Mouse (Mus musculus) heart, embryonic 14.5 days (tissue): ENCODE results near the gene Hist1h2ba. TPM values are rescaled to one million over a fixed set of nuclear protein-coding genes. Genes with fewer than 3 reads are reported as not detected.
A peak's percentile ranks its signal among the peaks of the same experiment; 100 is the strongest.

ENCODE experiments used
- ATAC-seq: fragments of 200-750 bp; cut with Nextera tagmentation; 2 replicates; pipeline ENCODE4 v1.8.0; 2017; ENCODE audit warnings: low read depth, moderate TSS enrichment; ENCODE audit not compliant: insufficient number of reproducible peaks, insufficient read depth, low FRiP score
- H3K27ac ChIP-seq, 2 experiments: fragments of 200-500 bp in 1 of 2; fragments of 300-500 bp in 1 of 2; sonication (generic) in 1 of 2; replicated peaks in 1 of 2; 2 replicates each; pipeline ENCODE4 v1.5.1; 2012 to 2014; ENCODE audit warnings: low read depth in 2 of 2, low read length in 2 of 2, control low read depth in 1 of 2, mild to moderate bottlenecking in 1 of 2, mixed read lengths in 1 of 2; ENCODE audit not compliant: control insufficient read depth in 1 of 2, insufficient read depth in 1 of 2
- H3K27me3 ChIP-seq: fragments of 300-500 bp; sonication (generic); 2 replicates; pipeline ENCODE4 v1.6.1; 2014; ENCODE audit warnings: mild to moderate bottlenecking, low read length, control low read depth; ENCODE audit not compliant: control insufficient read depth, insufficient read depth
- H3K36me3 ChIP-seq: fragments of 300-500 bp; sonication (generic); 2 replicates; pipeline ENCODE4 v1.6.1; 2014; ENCODE audit warnings: mild to moderate bottlenecking, control low read depth, low read length, mixed read lengths; ENCODE audit not compliant: control insufficient read depth, insufficient read depth
- H3K4me1 ChIP-seq, 2 experiments: fragments of 200-500 bp in 1 of 2; fragments of 300-500 bp in 1 of 2; sonication (generic) in 1 of 2; 2 replicates each; pipeline ENCODE4 v1.6.1; 2012 to 2014; ENCODE audit warnings: low read length in 2 of 2, control low read depth in 1 of 2, mixed read lengths in 1 of 2; ENCODE audit not compliant: control insufficient read depth in 2 of 2, insufficient read depth in 2 of 2
- H3K4me2 ChIP-seq: fragments of 300-500 bp; sonication (generic); 2 replicates; pipeline ENCODE4 v1.6.1; 2014; ENCODE audit warnings: mild to moderate bottlenecking, low read length
- H3K4me3 ChIP-seq, 2 experiments: fragments of 200-500 bp in 1 of 2; fragments of 300-500 bp in 1 of 2; sonication (generic) in 1 of 2; 2 replicates each; pipeline ENCODE4 v1.5.1; 2012 to 2014; ENCODE audit warnings: low read length in 2 of 2, mild to moderate bottlenecking in 2 of 2, control low read depth in 1 of 2, low read depth in 1 of 2, moderate library complexity in 1 of 2; ENCODE audit not compliant: control insufficient read depth in 1 of 2, insufficient read depth in 1 of 2
- H3K9ac ChIP-seq: fragments of 300-500 bp; sonication (generic); 2 replicates; pipeline ENCODE4 v1.6.1; 2014; ENCODE audit warnings: mild to moderate bottlenecking, low read length
- H3K9me3 ChIP-seq: fragments of 300-500 bp; sonication (generic); 2 replicates; pipeline ENCODE4 v1.6.1; 2016; ENCODE audit warnings: low read length, control low read depth; ENCODE audit not compliant: control insufficient read depth
- WGBS: fragments of 180-500 bp; shearing (Covaris S2); extraction: QIAGEN DNeasy Blood & Tissue Kit; methylation state at CpG from one replicate; pipeline ENCODE4 v1.1.7; 2014; 5-methylcytosine and 5-hydroxymethylcytosine counted together
- polyA plus RNA-seq: library from polyadenylated mRNA; unstranded; fragments of >200 nt; fragmentation: Nextera tagmentation; extraction: Ambion mirVana; gene quantifications from 2 replicates; pipeline ENCODE4 v1.2.1, GENCODE M21; 2014

Gene Hist1h2ba
- polyA plus RNA-seq, result not detected in 2 replicates

DNA sequence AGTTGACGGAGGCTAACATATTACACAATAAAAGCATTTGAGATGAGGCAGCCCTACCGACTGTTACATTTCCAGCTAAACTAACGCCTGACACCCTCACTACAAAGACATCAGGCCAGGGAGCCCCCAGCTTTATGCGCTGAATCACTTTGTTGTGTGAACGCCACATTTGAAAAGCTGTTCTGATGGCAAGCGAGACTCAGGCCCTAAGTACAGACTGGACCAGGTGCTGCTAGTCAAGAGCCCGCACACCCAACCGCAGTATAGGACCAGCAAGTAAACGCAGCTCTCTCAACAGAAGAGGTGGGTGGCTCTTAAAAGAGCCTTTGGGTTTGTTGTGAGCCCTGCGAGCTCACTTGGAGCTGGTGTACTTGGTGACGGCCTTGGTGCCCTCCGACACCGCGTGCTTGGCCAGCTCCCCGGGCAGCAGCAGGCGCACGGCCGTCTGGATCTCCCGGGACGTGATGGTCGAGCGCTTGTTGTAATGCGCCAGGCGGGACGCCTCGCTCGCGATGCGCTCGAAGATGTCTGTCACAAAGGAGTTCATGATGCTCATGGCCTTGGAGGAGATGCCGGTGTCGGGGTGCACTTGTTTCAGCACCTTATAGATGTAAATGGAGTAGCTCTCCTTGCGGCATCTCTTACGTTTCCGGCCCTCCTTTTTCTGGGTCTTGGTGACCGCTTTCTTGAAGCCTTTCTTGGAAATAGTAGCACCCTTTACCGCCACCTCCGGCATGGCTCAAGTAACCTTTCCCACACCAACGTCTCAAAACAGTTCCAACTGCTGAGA is at the start of gene Hist1h2ba:
Gene Hist1h2ba, minus strand, starts transcription at position 736 of the 790 bp plus-strand sequence.
- 87% methylated on average over 34 of the region's 39 CpGs for WGBS
- Histone ChIP-seq H3K36me3 (no peaks in the 10 kb centered on the region), H3K27ac (no peak within 1 kb of the TSS), H3K27me3 (no peaks in the 10 kb centered on the region), H3K9me3 (no peaks in the 10 kb centered on the region), H3K9ac (no peak within 1 kb of the TSS), H3K4me1 (no peaks in the 10 kb centered on the region), H3K4me2 (no peak within 1 kb of the TSS), H3K4me3 (no peak within 1 kb of the TSS)
- ATAC-seq, result no peak

DNA sequence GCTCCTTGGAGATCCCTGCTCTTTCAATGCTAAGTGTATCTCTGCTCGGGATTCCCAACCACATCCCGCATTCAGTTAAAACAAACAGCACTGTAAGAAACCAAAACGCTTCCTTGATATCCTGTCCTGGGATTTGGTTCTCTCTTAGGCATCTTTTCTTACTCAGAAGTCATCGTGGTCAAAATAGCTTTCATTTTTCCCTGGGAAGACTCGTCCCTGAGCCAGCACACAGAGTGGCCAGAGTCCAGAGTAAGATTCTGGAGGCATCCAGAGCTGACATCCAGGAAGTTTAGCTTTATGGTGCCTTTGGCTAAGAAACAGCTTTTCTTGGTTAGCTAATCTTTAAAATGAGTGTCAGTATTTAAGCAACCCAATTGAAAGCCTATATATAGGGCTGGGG is 38.3 kb upstream of the Hist1h2ba start:
- ATAC-seq, result no peak
- Histone ChIP-seq H3K4me1 (0 out of 4 replicates have a peak, but pooled peaks cover 0 to 4% of the 10 kb centered on the region in 2 experiments), H3K9ac (no peak overlapping the region), H3K4me2 (0 out of 2 replicates have a peak overlapping the region, but pooled peaks have one; percentile 4), H3K27ac (no peak overlapping the region), H3K4me3 (no peak overlapping the region), H3K9me3 (no peaks in the 10 kb centered on the region), H3K27me3 (no peaks in the 10 kb centered on the region), H3K36me3 (no peaks in the 10 kb centered on the region)
- WGBS, result 55% methylated on average over 5 of the region's 5 CpGs

DNA sequence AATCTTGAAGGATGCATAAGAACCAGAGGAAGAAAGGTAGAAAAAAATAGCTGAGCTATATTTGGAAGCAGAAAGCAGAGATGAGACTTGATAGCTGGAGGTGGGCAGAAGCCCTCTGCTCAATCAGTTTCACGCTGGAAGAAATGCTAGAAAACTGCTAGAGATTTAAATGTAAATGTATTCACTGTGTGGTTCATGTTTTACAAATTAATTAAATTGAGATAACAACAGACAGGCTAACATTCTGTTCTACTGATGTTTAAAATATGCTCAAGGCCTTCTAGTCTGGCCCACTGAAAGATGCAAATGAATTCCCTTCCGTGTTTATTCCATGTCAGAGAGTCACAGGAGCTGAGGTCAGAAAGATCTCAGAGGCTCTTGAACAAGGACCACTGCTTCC is 37.9 kb upstream of the Hist1h2ba start:
- Histone ChIP-seq H3K4me2 (0 out of 2 replicates have a peak overlapping the region, but pooled peaks have one; percentile 4), H3K4me1 (0 out of 4 replicates have a peak, but pooled peaks cover 0 to 4% of the 10 kb centered on the region in 2 experiments), H3K4me3 (no peak overlapping the region), H3K27ac (no peak overlapping the region), H3K27me3 (no peaks in the 10 kb centered on the region), H3K9me3 (no peaks in the 10 kb centered on the region), H3K9ac (no peak overlapping the region), H3K36me3 (no peaks in the 10 kb centered on the region)
- no peak for ATAC-seq
- 54% methylated on average over 2 of the region's 2 CpGs for WGBS

DNA sequence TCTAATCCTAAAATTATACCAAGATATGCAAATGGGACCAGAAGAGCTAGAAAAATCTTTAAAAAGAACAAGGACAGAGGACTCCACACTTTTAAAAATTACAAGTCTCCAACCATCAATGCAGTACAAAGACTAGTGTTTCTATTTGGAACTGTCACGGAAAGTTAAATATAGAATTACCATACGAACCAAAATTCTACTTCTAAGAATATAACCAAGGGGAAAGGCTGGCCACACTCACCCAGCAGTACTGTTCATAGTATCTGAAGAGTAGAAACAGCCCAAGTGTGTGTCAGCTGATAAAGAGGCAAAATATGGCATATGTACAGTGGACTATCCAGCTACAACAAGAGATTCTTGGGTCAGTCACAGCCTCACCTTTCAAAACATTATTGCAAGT is 31.0 kb upstream of the Hist1h2ba start:
- no peaks in the 10 kb centered on the region for H3K27me3 ChIP-seq
- no peak overlapping the region for H3K4me2 ChIP-seq
- no peak overlapping the region for H3K4me3 ChIP-seq
- no peak overlapping the region for H3K27ac ChIP-seq
- no peaks in the 10 kb centered on the region; a peak in 1 of 4 replicates for H3K4me1 ChIP-seq
- no peaks in the 10 kb centered on the region for H3K36me3 ChIP-seq
- 55% methylated on average over 2 of the region's 2 CpGs for WGBS
- no peak overlapping the region for H3K9ac ChIP-seq
- no peaks in the 10 kb centered on the region for H3K9me3 ChIP-seq
- no peak for ATAC-seq

DNA sequence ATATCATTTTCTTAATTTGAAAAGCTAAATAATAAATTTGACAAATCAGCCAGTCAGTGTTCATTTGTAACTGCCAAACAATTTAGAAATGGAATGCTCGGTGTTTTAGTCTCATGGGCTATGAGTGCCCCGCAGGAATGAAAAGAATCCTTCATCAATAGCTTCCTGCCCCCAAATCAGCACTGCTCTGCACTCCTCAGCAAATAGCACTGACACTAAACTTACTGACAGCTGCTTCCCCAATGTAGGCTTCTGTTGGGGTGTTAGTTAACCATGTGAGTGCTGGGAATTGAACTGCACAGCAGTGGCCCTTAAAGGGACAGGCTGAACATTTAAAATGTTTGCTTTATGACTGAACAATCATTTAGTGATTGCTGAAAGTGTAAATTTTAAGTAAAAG is 25.8 kb upstream of the Hist1h2ba start:
- no peak for ATAC-seq
- H3K4me3 ChIP-seq, result no peak overlapping the region
- H3K9me3 ChIP-seq, result no peaks in the 10 kb centered on the region
- H3K27me3 ChIP-seq, result no peaks in the 10 kb centered on the region
- H3K4me1 ChIP-seq, result no peaks in the 10 kb centered on the region; a peak in 1 of 4 replicates
- 11% methylated on average over 2 of the region's 2 CpGs for WGBS
- H3K9ac ChIP-seq, result no peak overlapping the region
- no peak overlapping the region for H3K4me2 ChIP-seq
- H3K27ac ChIP-seq, result no peak overlapping the region
- H3K36me3 ChIP-seq, result no peaks in the 10 kb centered on the region

DNA sequence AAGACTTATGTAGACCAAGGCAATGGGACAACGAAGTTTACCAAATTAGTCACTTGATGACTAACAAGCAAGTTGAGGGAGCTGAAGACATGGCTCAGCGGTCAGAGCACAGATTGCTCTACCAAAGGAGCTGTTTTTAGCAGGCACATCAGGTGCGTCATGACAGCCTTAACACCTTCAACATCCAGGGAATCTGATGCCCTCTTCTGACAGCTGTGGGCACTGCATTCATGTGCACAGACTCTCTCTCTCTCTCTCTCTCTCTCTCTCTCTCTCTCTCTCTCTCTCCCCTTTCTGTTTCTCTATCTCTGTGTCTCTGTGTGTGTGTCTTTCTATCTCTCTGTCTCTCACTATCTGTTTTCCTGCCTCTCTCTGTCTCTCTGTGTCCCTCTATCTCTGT is 17.0 kb upstream of the Hist1h2ba start:
- Histone ChIP-seq H3K4me2 (no peak overlapping the region), H3K27ac (no peak overlapping the region), H3K9ac (no peak overlapping the region), H3K27me3 (no peaks in the 10 kb centered on the region), H3K4me1 (no peaks in the 10 kb centered on the region; a peak in 1 of 4 replicates), H3K9me3 (no peaks in the 10 kb centered on the region), H3K36me3 (no peaks in the 10 kb centered on the region), H3K4me3 (no peak overlapping the region)
- no peak for ATAC-seq
- WGBS, result 58% methylated on average over 3 of the region's 3 CpGs

DNA sequence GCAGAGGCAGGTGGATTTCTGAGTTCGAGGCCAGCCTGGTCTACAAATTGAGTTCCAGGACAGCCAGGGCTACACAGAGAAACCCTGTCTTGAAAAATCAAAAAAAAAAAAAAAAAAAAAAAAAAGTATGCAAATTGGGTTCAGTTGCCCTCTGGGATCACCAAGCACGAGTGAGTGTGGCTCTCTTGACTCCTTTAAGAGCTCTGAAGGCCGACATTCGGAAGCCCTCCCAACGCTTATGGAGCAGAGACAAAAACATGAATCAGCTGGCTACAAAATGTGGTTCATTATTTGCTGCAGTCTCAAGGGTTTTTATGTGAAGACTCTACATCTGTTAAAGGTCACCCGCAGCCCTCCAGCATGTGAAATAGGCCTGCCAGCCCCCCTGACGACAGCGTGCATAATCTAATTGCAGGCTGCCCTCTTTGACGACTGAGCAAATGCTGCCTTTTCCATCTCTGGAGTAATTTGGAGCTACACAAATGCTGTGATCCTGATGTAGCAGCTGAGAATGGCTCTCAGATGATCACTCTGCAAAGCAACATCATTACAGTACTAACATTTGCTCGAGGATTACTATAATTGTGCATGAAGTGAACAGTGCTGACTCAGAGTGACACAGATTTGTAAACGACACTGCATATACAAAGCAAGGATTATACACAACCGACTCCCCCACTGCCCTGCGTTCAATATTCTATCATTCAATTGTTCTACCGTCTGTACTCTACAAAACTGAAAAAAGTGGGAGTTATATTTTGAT is 15.7 kb upstream of the Hist1h2ba start:
- no peaks in the 10 kb centered on the region for H3K36me3 ChIP-seq
- H3K27me3 ChIP-seq, result no peaks in the 10 kb centered on the region
- no peaks in the 10 kb centered on the region for H3K9me3 ChIP-seq
- no peak overlapping the region for H3K27ac ChIP-seq
- no peak for ATAC-seq
- no peak overlapping the region for H3K4me3 ChIP-seq
- no peak overlapping the region for H3K4me2 ChIP-seq
- 75% methylated on average over 14 of the region's 14 CpGs for WGBS
- H3K9ac ChIP-seq, result no peak overlapping the region
- H3K4me1 ChIP-seq, result no peaks in the 10 kb centered on the region; a peak in 1 of 4 replicates
